Mouse (Mus musculus): ENCODE measurements at regions not wholly inside any gene's neighbourhood (a gene's known extent, or its start where the extent isn't known, plus 50 kb on each side); places are given as distances from the start of the nearest gene placed in this dataset.

- WGBS: 82% methylated on average over 4 of the region's 4 CpGs
- ATAC-seq (ENCODE audit: low FRiP score, low TSS enrichment): no peak
- TF ChIP-seq EP300 (optimal IDR thresholded peaks at IDR 0.05) (no peak), CTCF (IDR thresholded peaks at IDR 0.05; ENCODE audit: low read depth) (no peak)
These were observed 62.4 kb upstream of the Lypd6 start for GRCm38 (mm10) chr2:50003866-50004265.

GRCm38 (mm10) chr2:50004674-50005527, 61.3 kb upstream of the Lypd6 start:
- H3K4me3 ChIP-seq (ENCODE audit: low read depth, low read length): no peak overlapping the region
- no peak for TF ChIP-seq CTCF (IDR thresholded peaks at IDR 0.05; ENCODE audit: low read depth)
- no peaks in the 10 kb centered on the region for H3K36me3 ChIP-seq (ENCODE audit: control insufficient read depth, insufficient read depth, low read length)
- no peak for ATAC-seq (ENCODE audit: low FRiP score, low TSS enrichment)
- H3K27me3 ChIP-seq (ENCODE audit: control insufficient read depth, insufficient read depth, low read length): no peaks in the 10 kb centered on the region
- DNase-seq (ENCODE audit: low spot score): no peak
- no peak overlapping the region for H3K4me2 ChIP-seq (replicated peaks; ENCODE audit: low read depth)
- no peaks in the 10 kb centered on the region for H3K4me1 ChIP-seq (replicated peaks; ENCODE audit: control insufficient read depth, insufficient read depth)
- 42% methylated on average over 11 of the region's 11 CpGs for WGBS
- no peaks in the 10 kb centered on the region for H3K9me3 ChIP-seq (ENCODE audit: control insufficient read depth, low read length)
- H3K9ac ChIP-seq (ENCODE audit: low read length): no peak overlapping the region
- H3K27ac ChIP-seq (replicated peaks): no peak overlapping the region

More at GRCm38 (mm10) chr2:50003866-50004265, 62.4 kb upstream of the Lypd6 start:
- DNase-seq (ENCODE audit: low spot score): no peak
- no peak overlapping the region for H3K9ac ChIP-seq (ENCODE audit: low read length)
- no peaks in the 10 kb centered on the region for H3K4me1 ChIP-seq (replicated peaks; ENCODE audit: control insufficient read depth, insufficient read depth)
- no peak overlapping the region for H3K27ac ChIP-seq (replicated peaks)
- H3K36me3 ChIP-seq (ENCODE audit: control insufficient read depth, insufficient read depth, low read length): no peaks in the 10 kb centered on the region
- no peak overlapping the region for H3K4me3 ChIP-seq (ENCODE audit: low read depth, low read length)
- H3K4me2 ChIP-seq (replicated peaks; ENCODE audit: low read depth): no peak overlapping the region
- H3K27me3 ChIP-seq (ENCODE audit: control insufficient read depth, insufficient read depth, low read length): no peaks in the 10 kb centered on the region
- H3K9me3 ChIP-seq (ENCODE audit: control insufficient read depth, low read length): no peaks in the 10 kb centered on the region

GRCm38 (mm10) chr2:50008282-50008681, 57.9 kb upstream of the Lypd6 start:
- Histone ChIP-seq H3K27me3 (ENCODE audit: control insufficient read depth, insufficient read depth, low read length) (no peaks in the 10 kb centered on the region), H3K4me2 (replicated peaks; ENCODE audit: low read depth) (no peak overlapping the region), H3K27ac (replicated peaks) (no peak overlapping the region), H3K36me3 (ENCODE audit: control insufficient read depth, insufficient read depth, low read length) (no peaks in the 10 kb centered on the region), H3K9ac (ENCODE audit: low read length) (no peak overlapping the region), H3K9me3 (ENCODE audit: control insufficient read depth, low read length) (no peaks in the 10 kb centered on the region), H3K4me1 (replicated peaks; ENCODE audit: control insufficient read depth, insufficient read depth) (no peaks in the 10 kb centered on the region), H3K4me3 (ENCODE audit: low read depth, low read length) (no peak overlapping the region)
- no peak for DNase-seq (ENCODE audit: low spot score)
- ATAC-seq (ENCODE audit: low FRiP score, low TSS enrichment): no peak
- WGBS: 80% methylated on average over 5 of the region's 5 CpGs
- TF ChIP-seq EP300 (optimal IDR thresholded peaks at IDR 0.05) (no peak), CTCF (IDR thresholded peaks at IDR 0.05; ENCODE audit: low read depth) (no peak)

- no peaks in the 10 kb centered on the region for H3K4me1 ChIP-seq (replicated peaks; ENCODE audit: control insufficient read depth, insufficient read depth)
- ATAC-seq (ENCODE audit: low FRiP score, low TSS enrichment) (no peak), DNase-seq (ENCODE audit: low spot score) (no peak)
- TF ChIP-seq CTCF (IDR thresholded peaks at IDR 0.05; ENCODE audit: low read depth) (no peak), EP300 (optimal IDR thresholded peaks at IDR 0.05) (no peak)
- H3K9me3 ChIP-seq (ENCODE audit: control insufficient read depth, low read length): no peaks in the 10 kb centered on the region
- WGBS: 69% methylated on average over 1 of the region's 1 CpGs
- no peak overlapping the region for H3K4me2 ChIP-seq (replicated peaks; ENCODE audit: low read depth)
- H3K4me3 ChIP-seq (ENCODE audit: low read depth, low read length): no peak overlapping the region
- H3K27ac ChIP-seq (replicated peaks): no peak overlapping the region
- H3K9ac ChIP-seq (ENCODE audit: low read length): no peak overlapping the region
- no peaks in the 10 kb centered on the region for H3K36me3 ChIP-seq (ENCODE audit: control insufficient read depth, insufficient read depth, low read length)
- H3K27me3 ChIP-seq (ENCODE audit: control insufficient read depth, insufficient read depth, low read length): no peaks in the 10 kb centered on the region
These were observed 55.8 kb upstream of the Lypd6 start for GRCm38 (mm10) chr2:50010409-50010808.

GRCm38 (mm10) chr2:50012303-50012702, 53.9 kb upstream of the Lypd6 start:
- Histone ChIP-seq H3K4me2 (replicated peaks; ENCODE audit: low read depth) (no peak overlapping the region), H3K9me3 (ENCODE audit: control insufficient read depth, low read length) (no peaks in the 10 kb centered on the region), H3K4me3 (ENCODE audit: low read depth, low read length) (no peak overlapping the region), H3K9ac (ENCODE audit: low read length) (no peak overlapping the region), H3K4me1 (replicated peaks; ENCODE audit: control insufficient read depth, insufficient read depth) (no peaks in the 10 kb centered on the region), H3K27me3 (ENCODE audit: control insufficient read depth, insufficient read depth, low read length) (no peaks in the 10 kb centered on the region), H3K27ac (replicated peaks) (no peak overlapping the region), H3K36me3 (ENCODE audit: control insufficient read depth, insufficient read depth, low read length) (no peaks in the 10 kb centered on the region)
- WGBS: 53% methylated on average over 3 of the region's 3 CpGs
- peak; percentile 90 for ATAC-seq (ENCODE audit: low FRiP score, low TSS enrichment)
- peak; percentile 22 for DNase-seq (ENCODE audit: low spot score)
- TF ChIP-seq EP300 (optimal IDR thresholded peaks at IDR 0.05) (no peak), CTCF (IDR thresholded peaks at IDR 0.05; ENCODE audit: low read depth) (no peak)

GRCm38 (mm10) chr2:50013248-50013647, 53.0 kb upstream of the Lypd6 start:
- WGBS: 69% methylated on average over 6 of the region's 6 CpGs

More at GRCm38 (mm10) chr2:50013248-50013647, 53.0 kb upstream of the Lypd6 start:
- Histone ChIP-seq H3K36me3 (ENCODE audit: control insufficient read depth, insufficient read depth, low read length) (no peaks in the 10 kb centered on the region), H3K4me1 (replicated peaks; ENCODE audit: control insufficient read depth, insufficient read depth) (no peaks in the 10 kb centered on the region), H3K4me3 (ENCODE audit: low read depth, low read length) (no peak overlapping the region), H3K9ac (ENCODE audit: low read length) (no peak overlapping the region), H3K4me2 (replicated peaks; ENCODE audit: low read depth) (no peak overlapping the region), H3K27ac (replicated peaks) (no peak overlapping the region), H3K27me3 (ENCODE audit: control insufficient read depth, insufficient read depth, low read length) (no peaks in the 10 kb centered on the region), H3K9me3 (ENCODE audit: control insufficient read depth, low read length) (no peaks in the 10 kb centered on the region)
- DNase-seq (ENCODE audit: low spot score): no peak
- no peak for ATAC-seq (ENCODE audit: low FRiP score, low TSS enrichment)
- TF ChIP-seq CTCF (IDR thresholded peaks at IDR 0.05; ENCODE audit: low read depth) (no peak), EP300 (optimal IDR thresholded peaks at IDR 0.05) (no peak)

Data from stomach, postnatal 0 days (tissue).